Mouse (Mus musculus): ENCODE results near the gene Trp53i13.

- TF ChIP-seq POLR2A (IDR thresholded peaks at IDR 0.05; ENCODE audit: low read depth, low read length) (no peak), CTCF (IDR thresholded peaks at IDR 0.05; ENCODE audit: borderline replicate concordance, insufficient read depth, low read length) (no peak)
Observed at GRCm38 (mm10) chr11:77500361-77501325, 15.1 kb downstream of the Trp53i13 start.
